Mouse (Mus musculus) kidney, adult 18-20 months (tissue): ENCODE results near the gene Ptpn5.
A peak's percentile ranks its signal among the peaks of the same experiment; 100 is the strongest.

Experiments used
- DNase-seq: peaks from one replicate; pipeline ENCODE4 v3.0.0; 2021

Ptpn5 gene

DNA sequence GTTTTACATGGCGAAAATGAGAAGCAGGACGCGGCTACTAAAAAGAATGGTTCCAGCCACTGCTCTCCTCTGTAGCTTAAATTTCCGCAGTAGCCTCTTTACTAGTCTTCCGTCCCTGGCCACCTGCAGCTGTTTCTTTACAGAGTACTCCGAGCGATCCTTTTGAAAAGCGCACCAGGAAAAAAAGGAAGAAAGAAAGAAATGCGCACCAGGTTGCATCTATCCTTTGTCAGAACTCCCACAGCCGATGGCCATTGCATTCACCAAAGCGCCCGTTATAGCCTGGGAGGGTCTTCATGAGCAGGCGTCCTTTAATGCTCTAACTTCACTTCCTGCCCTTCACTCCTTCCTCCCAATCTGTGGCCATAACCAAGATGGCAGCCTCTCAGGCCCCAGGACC is at the start of gene Ptpn5:
Gene Ptpn5 (minus strand): TSS at position 354 of the 400 bp plus-strand sequence.
- DNase-seq = no peak

- DNase-seq = no peak
Observed at GRCm38 (mm10) chr7:47170814-47171213, 37.3 kb upstream of the Ptpn5 start.

DNA sequence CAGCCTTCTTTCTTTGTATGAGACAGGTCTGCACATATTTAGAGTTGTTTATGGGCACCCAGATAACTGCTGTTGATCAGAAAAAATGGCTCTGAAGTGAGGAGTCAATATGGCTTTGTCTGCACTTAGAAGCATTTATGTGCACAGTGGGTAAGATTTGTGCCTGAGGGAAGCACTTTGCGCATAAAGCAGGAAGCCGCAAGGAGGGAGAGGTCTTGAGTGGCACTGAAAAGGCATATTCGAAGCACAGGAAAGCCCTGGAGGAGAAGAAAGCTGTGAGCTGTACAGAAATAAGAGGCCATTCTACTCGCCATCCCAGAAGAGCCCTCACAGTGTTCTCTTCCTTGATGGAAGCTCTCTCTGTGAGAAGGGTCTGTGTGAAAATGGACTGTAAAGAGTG is 31.5 kb upstream of the Ptpn5 start:
- DNase-seq = no peak

DNA sequence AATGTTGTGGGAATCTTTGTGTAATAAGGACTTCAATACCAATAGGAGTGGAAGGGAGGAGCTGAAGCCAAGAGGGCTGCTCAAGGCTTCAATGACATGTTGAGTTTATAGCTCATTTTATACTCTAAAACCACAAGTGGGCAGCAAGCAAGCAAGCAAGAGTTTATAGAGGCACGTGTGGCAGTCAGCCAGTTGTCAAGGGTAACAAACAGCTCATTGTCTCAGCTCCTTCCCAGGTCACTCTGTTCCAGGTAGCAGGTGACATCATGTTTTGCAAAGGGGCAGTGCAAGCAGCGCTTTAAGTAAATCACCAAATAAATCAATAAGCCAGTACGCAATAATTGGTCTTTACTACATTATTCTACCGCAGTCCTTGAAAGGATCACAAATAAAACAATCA is 29.7 kb upstream of the Ptpn5 start:
- DNase-seq = no peak

DNA sequence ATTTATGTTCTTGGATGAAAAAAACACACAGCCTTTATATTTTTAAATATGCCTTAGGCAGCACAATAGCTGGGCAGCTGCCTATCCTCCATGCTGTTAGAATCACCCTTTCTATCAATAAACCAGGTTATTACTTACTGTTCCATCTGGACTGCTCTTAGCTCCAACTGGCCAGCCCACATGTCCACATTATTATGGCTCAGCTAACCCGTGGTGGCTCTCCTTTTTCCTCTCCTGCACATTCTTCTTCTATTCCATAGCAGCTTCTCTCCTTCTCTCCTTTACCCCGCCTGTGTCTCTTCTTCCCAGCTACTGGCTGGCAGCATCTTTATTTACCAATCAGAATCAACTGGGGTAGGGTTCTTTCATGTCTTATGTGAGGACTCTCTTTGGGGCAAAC is 25.0 kb upstream of the Ptpn5 start:
- no peak for DNase-seq

GRCm38 (mm10) chr7:47157743-47158142 is 24.3 kb upstream of the Ptpn5 start:
- no peak for DNase-seq

GRCm38 (mm10) chr7:47155849-47156248 is 22.4 kb upstream of the Ptpn5 start:
- no peak for DNase-seq

- no peak for DNase-seq
Observed at GRCm38 (mm10) chr7:47155396-47155795, 21.9 kb upstream of the Ptpn5 start.

DNA sequence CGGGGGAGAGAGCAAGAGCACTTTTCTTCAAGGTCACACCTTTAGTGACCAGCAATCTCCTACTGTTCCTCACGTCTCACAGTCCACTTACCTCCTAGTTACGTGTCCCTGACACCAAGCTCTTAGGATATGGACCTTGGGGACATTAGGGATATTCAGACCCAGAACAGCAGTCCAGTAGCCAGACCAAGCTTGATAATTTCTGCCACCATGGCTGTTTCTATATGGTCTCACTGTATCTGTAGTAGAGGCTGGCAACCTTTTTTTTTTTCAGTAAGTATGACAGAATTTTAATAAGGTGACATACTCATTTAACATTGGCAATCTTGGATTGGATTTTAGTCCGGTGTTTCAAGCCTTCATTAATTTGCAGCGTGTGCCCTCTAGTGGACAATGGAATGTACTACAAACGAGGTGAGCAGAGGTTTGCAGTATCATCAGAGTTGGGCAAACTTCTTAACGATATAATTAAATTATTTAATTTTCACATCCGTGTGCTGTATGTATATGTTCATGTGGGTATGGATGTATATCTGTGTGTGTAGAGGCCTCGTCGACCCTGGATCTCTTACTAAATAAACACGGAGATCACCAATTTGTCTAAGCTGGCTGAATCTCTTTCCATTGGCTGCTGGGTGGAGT is 17.1 kb upstream of the Ptpn5 start:
- DNase-seq = peak; percentile 38

DNA sequence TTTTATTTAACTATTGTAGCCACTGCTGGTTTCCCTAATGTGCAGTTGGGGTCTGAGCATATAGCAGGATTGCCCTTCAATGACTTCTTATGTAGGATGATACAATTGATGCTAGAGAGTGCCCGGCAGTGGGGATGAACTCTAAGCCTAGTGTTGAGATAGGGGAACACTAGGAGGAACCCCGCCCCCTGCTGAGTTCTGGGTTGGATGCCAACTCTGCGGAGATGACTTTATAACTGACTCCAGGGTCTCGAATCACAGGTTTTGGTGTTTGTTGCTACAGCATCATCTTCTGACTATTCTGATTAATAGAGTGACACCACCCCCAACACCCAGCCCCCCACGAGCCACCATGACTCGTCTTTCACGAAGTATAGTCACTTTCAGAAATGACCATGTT is 14.8 kb upstream of the Ptpn5 start:
- no peak for DNase-seq

- peak; percentile 21 for DNase-seq
Observed at GRCm38 (mm10) chr7:47146034-47146812, 12.7 kb upstream of the Ptpn5 start.

DNA sequence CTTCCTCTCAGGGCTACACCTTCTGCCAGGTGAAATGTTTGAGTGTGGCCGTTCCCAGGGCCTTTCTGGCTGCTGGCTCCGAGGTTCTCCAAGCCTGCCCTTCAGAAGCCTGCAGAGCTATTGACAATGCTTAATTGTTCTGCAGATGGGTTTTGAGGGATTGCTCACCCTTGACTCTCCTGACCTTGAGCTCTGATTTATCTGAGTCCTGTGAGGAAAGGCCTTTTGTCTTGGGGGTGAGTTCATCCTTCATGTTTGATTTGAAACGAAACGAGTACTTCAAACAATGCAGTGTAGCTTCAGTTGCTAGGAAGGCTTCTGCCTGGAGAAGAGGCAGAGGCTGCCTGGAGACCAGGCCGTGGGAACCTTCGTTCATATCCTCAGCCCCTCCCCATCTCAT is 10.8 kb upstream of the Ptpn5 start:
- DNase-seq = no peak

DNA sequence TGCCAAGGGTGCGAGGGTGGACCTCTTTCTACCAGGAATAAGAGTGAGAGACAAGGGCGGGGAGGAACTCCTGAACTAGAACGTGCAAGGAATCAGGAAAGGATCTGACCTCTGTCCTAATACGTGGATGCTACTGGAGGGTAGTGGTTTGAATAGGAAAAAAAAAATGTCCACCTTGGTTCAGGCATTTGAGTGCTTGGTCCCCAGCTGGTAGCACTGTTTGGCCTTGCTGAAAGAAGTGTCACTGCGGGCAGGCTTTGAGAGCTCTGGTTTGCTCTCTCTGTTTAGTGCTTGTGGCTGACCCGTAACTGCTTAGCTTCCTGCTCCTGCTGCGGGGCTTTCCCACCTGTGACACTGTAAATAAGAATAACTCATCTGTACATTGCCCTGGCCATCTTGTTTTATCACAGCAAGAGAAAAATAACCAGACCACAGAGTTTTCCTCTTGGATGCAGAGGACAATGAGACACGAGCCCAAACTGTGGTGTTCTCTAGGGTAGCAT is 6.4 kb upstream of the Ptpn5 start:
- no peak for DNase-seq

GRCm38 (mm10) chr7:47134570-47134969 is 1.1 kb upstream of the Ptpn5 start:
- DNase-seq = peak; percentile 21

GRCm38 (mm10) chr7:47132931-47133260 is 588 bp downstream of the Ptpn5 start:
- DNase-seq = no peak

- DNase-seq = peak; percentile 20
Observed at GRCm38 (mm10) chr7:47132180-47132930, 1.1 kb downstream of the Ptpn5 start.

- DNase-seq = no peak
Observed at GRCm38 (mm10) chr7:47131840-47132179, 1.7 kb downstream of the Ptpn5 start.

- no peak for DNase-seq
Observed at GRCm38 (mm10) chr7:47131258-47131657, 2.2 kb downstream of the Ptpn5 start.

GRCm38 (mm10) chr7:47122026-47122425 is 11.5 kb downstream of the Ptpn5 start:
- DNase-seq = no peak

DNA sequence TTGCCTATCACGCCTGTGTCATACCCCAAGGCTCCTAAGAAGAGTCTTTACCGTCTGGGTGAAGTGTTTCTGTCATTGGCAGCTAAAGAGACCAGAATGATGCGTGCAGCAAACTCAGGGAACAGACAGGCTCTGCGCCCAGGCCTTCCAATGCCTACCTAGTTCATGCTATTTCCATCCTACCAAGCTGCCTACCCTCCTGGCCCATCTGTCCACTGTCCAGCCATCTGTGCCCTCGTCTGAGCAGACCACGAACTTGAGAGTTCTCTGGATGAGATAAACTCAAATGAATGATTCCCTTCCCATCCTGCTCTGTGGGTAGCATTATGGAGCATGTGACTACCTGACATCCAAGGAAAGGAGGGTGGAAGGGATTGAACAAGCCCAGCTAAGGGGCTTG is 16.8 kb downstream of the Ptpn5 start:
- DNase-seq = no peak

DNA sequence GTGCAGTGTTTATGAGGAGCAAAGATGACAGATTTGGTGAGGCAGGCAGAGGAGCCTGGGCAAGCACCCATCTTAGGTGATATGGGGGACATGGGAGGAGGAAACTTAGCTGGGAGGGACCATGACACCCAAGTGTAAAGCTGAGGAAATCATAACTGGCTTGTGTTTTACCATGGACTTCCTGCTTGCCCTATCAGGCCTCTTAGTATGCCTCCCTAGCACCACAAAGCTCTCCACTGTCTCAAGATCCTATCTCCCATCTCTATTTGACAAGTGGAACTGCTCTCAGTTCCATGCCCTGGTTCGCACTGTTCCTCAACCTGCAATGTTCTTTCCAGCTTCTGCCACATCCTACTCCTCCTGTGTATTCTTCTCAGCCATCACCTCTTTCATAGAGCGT is 18.0 kb downstream of the Ptpn5 start:
- no peak for DNase-seq

- no peak for DNase-seq
Observed at GRCm38 (mm10) chr7:47113383-47113782, 20.1 kb downstream of the Ptpn5 start.

- DNase-seq = no peak
Observed at GRCm38 (mm10) chr7:47112036-47112435, 21.4 kb downstream of the Ptpn5 start.

DNA sequence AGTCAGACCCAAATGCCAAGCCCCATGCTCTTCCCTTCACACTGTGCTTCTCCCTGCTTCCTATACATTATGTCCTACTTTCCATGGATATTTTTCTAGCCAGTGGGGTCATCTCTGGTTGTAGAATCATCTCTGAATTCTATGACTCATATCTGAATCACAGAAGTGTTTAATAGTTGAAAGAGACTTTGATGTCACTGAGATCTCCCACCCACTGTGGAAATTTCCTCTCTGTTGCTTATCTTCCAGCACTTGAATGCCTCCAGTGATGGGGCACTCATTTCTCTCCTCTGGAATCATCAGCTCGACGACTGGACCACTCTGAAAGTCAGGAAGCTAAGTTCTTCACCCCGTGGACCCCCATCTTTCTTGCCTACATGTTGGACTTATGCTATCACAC is 22.4 kb downstream of the Ptpn5 start:
- no peak for DNase-seq
